Mouse (Mus musculus): ENCODE results near the gene C2cd3. TPM values are rescaled to one million over a fixed set of nuclear protein-coding genes. Genes with fewer than 3 reads are reported as not detected.

C2cd3 gene
- polyA plus RNA-seq, 1 experiment from 2014 or later: 14.3 TPM

DNA sequence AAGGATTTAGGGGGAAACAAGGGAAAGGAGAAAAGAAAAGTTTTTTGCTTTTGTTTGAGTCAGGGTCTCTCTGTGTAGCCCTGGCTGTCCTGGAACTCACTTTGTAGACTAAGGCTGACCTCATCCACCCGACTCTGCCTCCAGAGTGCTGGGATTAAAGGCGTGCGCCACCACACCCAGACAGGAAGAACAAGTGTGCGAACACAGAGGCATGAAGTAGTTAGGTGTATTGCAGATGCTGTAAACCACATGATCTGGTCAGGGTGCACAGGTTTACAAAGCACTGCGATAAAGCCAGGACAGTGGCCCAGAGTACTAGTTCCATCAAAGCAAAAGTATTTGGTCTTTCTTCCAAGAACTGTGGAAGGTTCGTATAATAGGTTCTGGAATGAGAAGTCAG, 61.3 kb downstream of the C2cd3 start:
- H3K4me3 ChIP-seq (ENCODE audit: inconsistent target): no peak overlapping the region
- H3K36me3 ChIP-seq (ENCODE audit: inconsistent target): peaks cover 13% of the 10 kb centered on the region; the same call in 1 of the 2 replicates
- no peaks in the 10 kb centered on the region for H3K79me2 ChIP-seq (ENCODE audit: inconsistent target)
- 99% methylated on average over 6 of the region's 6 CpGs for WGBS (ENCODE audit: missing documents)
- H3K27ac ChIP-seq: no peak overlapping the region

DNA sequence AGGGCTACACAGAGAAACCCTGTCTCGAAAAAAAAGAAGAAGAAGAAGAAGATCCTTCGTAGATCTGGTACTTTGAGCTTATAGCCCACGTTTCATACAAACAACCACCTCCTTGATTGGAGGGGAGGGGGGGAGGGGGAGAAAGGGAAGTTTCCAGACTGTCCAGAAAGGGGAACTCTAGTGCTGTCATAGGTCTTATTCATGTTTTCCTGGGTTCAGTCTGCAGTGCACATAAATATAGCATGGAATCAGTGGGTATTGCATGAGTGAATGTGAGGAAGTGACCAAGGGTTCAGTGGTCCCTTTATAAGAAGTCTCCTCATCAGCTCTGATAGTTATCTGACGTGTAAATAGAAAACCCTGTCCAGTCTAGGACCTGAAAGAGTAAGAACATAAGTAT, 71.7 kb downstream of the C2cd3 start:
- no peak overlapping the region for H3K4me3 ChIP-seq (ENCODE audit: inconsistent target)
- WGBS (ENCODE audit: missing documents): 13% methylated on average over 3 of the region's 4 CpGs
- no peaks in the 10 kb centered on the region for H3K79me2 ChIP-seq (ENCODE audit: inconsistent target)
- peak overlapping the region; percentile 41 for H3K27ac ChIP-seq
- H3K36me3 ChIP-seq (ENCODE audit: inconsistent target): no peaks in the 10 kb centered on the region; the same call in 1 of the 2 replicates

DNA sequence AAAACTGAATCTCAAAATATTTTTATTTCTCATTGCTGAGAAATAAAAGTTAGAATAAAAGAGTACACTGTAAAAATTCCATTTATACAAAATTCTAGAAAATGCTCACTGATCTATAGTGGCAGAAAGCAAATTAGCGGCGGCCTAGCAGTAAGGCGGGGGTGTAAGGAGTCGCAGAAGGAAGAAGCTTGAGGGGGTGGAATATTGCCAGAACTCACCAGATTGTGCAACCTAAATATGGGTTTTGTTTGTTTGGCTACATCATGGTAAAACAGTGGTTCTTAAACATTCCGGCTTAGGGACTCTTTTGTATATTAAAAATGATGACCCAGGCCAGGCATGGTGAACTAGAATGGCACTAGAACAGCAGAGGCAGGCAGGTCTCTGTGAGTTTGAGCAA, 74.2 kb downstream of the C2cd3 start:
- 90% methylated on average over 5 of the region's 5 CpGs for WGBS (ENCODE audit: missing documents)
- peaks cover 6% of the 10 kb centered on the region; the same call in 1 of the 2 replicates for H3K36me3 ChIP-seq (ENCODE audit: inconsistent target)
- H3K4me3 ChIP-seq (ENCODE audit: inconsistent target): no peak overlapping the region
- no peak overlapping the region for H3K27ac ChIP-seq
- no peaks in the 10 kb centered on the region for H3K79me2 ChIP-seq (ENCODE audit: inconsistent target)

DNA sequence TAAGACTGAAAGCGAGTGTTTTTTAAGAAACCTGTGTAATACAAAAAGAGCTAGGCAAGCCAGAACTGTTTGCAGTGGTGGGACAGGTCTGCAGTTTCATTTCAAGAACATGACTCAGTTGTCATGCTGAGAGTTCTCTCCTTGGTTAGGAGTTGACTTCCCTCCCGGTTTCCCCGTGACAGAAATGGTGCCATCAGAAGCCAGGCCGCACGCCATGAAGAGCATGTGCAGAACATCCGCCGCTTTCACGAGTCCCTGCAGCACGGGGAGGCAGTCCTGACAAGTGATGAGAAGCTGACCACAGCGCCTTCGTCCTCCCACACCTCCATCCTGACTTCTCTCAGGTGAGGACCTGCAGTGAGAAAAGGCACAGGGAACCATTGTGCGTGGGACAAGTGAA, 76.5 kb downstream of the C2cd3 start:
- Histone ChIP-seq H3K27ac (no peak overlapping the region), H3K4me3 (ENCODE audit: inconsistent target) (no peak overlapping the region), H3K36me3 (ENCODE audit: inconsistent target) (peaks cover 19% of the 10 kb centered on the region), H3K79me2 (ENCODE audit: inconsistent target) (no peaks in the 10 kb centered on the region)
- 91% methylated on average over 11 of the region's 12 CpGs for WGBS (ENCODE audit: missing documents)

DNA sequence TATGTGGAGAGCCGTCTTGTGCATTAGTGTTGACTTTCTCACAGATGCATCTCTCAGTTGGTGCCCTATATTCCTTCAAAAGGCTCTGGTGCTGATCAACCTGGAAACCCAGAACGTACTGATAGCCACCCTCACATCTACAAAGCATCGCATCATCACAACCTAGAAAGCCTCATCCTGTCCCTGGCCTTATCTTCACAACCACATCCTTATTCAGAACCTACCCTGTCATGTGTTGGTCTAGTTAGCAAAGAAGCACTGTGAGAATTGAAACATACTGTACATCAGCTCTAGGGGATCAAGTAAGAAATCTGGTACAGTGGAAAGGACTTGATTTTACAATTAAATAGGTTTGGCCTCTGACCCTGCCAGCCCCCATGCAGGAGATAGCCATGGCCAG, 77.0 kb downstream of the C2cd3 start:
- H3K4me3 ChIP-seq (ENCODE audit: inconsistent target): no peak overlapping the region
- 98% methylated on average over 3 of the region's 3 CpGs for WGBS (ENCODE audit: missing documents)
- no peak overlapping the region for H3K27ac ChIP-seq
- no peaks in the 10 kb centered on the region for H3K79me2 ChIP-seq (ENCODE audit: inconsistent target)
- H3K36me3 ChIP-seq (ENCODE audit: inconsistent target): peaks cover 20% of the 10 kb centered on the region

DNA sequence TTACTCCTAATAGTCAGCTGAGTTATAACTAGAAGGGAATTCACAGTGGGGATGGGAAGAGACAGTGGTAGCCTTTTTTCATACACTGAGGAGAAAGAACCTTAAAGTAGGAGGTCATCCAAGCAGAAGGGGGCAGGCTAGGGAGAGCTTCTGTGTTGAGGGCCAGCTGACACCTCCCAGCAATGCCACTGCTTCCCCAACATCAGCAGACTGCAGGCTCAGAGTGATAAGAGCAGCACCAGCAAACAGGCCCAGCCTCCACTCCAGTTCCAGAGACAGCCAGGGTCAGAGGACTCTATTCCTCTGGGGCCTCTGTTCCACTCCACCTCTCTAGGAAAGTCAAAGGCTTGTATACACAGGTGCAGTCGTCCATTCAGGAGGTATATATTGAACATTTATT, 86.1 kb downstream of the C2cd3 start:
- H3K27ac ChIP-seq: no peak overlapping the region
- 91% methylated on average over 1 of the region's 1 CpGs for WGBS (ENCODE audit: missing documents)
- H3K36me3 ChIP-seq (ENCODE audit: inconsistent target): peaks cover 23% of the 10 kb centered on the region
- no peak overlapping the region for H3K4me3 ChIP-seq (ENCODE audit: inconsistent target)
- H3K79me2 ChIP-seq (ENCODE audit: inconsistent target): no peaks in the 10 kb centered on the region

DNA sequence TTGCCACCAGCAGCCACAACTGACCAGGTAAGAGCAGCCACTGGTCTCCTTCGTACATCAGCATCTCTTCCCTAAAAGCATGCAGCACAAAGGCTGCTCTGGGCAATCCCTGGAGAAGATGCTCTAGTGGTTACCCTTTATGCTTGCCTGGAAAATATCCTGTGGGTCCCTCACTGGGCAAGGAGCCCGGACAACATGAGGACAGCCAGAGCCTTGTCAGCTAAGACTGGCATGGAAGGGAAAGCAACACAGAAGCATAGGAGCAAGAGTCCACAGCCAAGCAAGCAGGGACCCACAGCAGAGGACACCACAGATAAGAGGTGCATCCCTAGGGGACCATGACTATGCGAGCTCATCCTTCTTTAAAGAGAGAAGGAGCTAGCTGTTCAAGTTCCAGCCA, 87.8 kb downstream of the C2cd3 start:
- Histone ChIP-seq H3K27ac (no peak overlapping the region), H3K4me3 (ENCODE audit: inconsistent target) (no peak overlapping the region), H3K79me2 (ENCODE audit: inconsistent target) (no peaks in the 10 kb centered on the region), H3K36me3 (ENCODE audit: inconsistent target) (peaks cover 14% of the 10 kb centered on the region)
- 96% methylated on average over 3 of the region's 3 CpGs for WGBS (ENCODE audit: missing documents)

DNA sequence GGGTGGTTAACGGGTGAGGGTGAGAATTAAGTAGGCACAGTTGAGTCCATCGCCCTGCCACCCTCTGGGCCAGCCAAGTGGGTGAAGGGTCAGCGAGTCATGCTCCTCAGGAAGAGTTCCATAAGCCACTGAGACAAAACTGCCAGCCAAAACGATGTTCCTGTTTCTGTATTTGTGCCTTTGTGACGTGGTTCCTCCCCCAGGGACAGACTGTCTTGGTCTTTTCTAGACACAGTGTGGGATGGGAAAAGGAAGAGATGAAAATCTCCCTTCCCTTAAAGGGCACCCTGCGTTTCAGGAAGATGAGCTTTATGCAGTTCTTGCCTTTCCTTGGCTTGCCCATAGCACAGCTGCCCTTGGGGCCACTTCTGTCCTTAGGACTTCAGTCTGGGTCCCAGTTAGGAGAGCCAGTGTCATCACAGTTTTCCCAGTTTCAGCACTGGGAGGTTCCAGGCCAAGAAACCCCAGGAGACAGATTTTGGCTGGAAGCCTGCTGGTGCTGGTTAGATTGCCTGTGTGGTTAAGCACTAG, 89.7 kb downstream of the C2cd3 start:
- Histone ChIP-seq H3K4me3 (ENCODE audit: inconsistent target) (no peak overlapping the region), H3K36me3 (ENCODE audit: inconsistent target) (no peaks in the 10 kb centered on the region)
- WGBS (ENCODE audit: missing documents): 2% methylated on average over 6 of the region's 6 CpGs

DNA sequence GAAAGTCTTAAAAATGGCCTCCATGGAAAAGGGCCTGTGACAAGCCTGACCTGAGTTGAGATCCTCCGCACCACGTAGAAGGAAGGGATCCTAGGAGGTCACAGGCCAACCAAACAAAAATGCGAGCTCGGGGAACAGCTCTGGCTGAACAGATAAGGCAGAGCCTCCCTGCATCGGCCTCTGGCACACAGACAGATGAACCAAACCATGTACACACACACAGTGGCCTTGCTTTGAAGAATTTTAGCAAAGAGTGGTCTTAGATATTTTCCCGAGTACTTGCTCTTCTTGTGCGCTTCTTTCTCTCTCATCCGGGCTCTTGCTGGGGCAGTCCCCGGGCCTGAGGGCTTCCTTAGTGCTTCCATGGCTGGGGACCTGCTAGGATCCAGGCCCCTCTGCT, 91.2 kb downstream of the C2cd3 start:
- Histone ChIP-seq H3K79me2 (ENCODE audit: inconsistent target) (no peaks in the 10 kb centered on the region), H3K36me3 (ENCODE audit: inconsistent target) (no peaks in the 10 kb centered on the region), H3K27ac (no peak overlapping the region), H3K4me3 (ENCODE audit: inconsistent target) (no peak overlapping the region)
- 97% methylated on average over 9 of the region's 9 CpGs for WGBS (ENCODE audit: missing documents)

More for the DNA sequence above, 89.7 kb downstream of the C2cd3 start:
- peak overlapping the region; percentile 60 for H3K27ac ChIP-seq
- no peaks in the 10 kb centered on the region for H3K79me2 ChIP-seq (ENCODE audit: inconsistent target)

DNA sequence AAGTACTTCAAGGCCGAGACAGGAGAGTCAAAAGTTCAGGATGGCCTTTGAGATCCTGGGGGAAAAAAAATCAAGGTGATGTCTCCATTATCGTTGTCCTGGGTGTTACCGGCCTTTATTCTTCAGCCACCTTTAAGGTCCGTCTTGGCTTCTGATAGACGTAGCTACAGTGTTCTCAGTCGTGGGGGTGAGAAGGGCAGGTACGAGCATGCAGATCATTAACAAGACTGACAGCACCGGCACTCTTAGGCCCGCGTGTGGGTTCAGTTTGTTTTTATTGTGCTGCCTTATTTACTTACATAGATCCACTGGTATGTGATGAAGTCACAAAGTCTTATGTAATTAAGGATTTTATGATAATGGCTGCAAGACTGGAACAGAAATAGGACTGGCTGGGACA, 91.7 kb downstream of the C2cd3 start:
- 95% methylated on average over 10 of the region's 10 CpGs for WGBS (ENCODE audit: missing documents)
- no peak overlapping the region for H3K4me3 ChIP-seq (ENCODE audit: inconsistent target)
- no peaks in the 10 kb centered on the region for H3K79me2 ChIP-seq (ENCODE audit: inconsistent target)
- H3K36me3 ChIP-seq (ENCODE audit: inconsistent target): no peaks in the 10 kb centered on the region
- H3K27ac ChIP-seq: no peak overlapping the region

DNA sequence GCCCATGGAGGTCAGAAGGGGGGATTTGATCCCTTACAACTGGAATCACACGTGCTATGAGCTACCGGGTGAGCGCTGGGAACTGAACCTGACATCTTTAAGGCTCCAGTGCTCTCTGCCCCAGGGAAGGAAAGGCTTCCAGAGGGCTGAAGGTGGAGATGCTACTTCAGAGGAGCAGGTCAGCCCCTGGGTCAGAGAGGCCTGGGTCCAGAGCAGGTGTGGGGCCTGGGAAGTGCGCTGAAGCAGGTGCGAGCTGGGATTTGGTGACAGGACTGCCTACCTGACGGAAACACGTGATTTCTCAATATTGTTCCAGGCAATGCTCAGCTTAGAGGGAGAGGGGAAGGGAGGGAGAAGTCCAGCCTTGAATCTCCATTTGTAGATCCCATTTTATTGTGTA, 92.2 kb downstream of the C2cd3 start:
- Histone ChIP-seq H3K36me3 (ENCODE audit: inconsistent target) (peaks cover under 1% of the 10 kb centered on the region; the same call in 1 of the 2 replicates), H3K79me2 (ENCODE audit: inconsistent target) (no peaks in the 10 kb centered on the region), H3K27ac (no peak overlapping the region), H3K4me3 (ENCODE audit: inconsistent target) (no peak overlapping the region)
- WGBS (ENCODE audit: missing documents): 96% methylated on average over 7 of the region's 7 CpGs

DNA sequence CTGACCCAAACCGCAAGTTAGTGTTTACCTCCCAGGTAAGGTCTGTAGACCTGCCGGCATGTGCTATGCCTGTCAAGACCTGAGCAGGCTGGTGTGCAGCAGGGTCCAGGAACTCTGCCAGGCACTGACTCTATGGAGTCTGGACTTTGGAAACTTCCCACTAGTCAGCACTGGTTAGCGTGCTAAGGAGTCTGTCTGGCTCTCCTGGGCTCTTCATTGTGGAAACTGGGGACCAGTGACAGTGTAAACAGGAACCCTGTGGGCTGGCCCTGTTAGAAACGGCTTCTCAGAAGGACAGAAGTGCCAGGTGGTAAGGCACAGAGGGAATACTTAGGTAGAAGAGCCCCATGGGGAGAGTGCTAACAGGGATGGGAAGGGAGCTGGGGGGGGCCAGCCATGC, 93.2 kb downstream of the C2cd3 start:
- Histone ChIP-seq H3K36me3 (ENCODE audit: inconsistent target) (peaks cover 10% of the 10 kb centered on the region; the same call in 1 of the 2 replicates), H3K79me2 (ENCODE audit: inconsistent target) (no peaks in the 10 kb centered on the region), H3K27ac (no peak overlapping the region), H3K4me3 (ENCODE audit: inconsistent target) (no peak overlapping the region)
- 74% methylated on average over 4 of the region's 4 CpGs for WGBS (ENCODE audit: missing documents)

DNA sequence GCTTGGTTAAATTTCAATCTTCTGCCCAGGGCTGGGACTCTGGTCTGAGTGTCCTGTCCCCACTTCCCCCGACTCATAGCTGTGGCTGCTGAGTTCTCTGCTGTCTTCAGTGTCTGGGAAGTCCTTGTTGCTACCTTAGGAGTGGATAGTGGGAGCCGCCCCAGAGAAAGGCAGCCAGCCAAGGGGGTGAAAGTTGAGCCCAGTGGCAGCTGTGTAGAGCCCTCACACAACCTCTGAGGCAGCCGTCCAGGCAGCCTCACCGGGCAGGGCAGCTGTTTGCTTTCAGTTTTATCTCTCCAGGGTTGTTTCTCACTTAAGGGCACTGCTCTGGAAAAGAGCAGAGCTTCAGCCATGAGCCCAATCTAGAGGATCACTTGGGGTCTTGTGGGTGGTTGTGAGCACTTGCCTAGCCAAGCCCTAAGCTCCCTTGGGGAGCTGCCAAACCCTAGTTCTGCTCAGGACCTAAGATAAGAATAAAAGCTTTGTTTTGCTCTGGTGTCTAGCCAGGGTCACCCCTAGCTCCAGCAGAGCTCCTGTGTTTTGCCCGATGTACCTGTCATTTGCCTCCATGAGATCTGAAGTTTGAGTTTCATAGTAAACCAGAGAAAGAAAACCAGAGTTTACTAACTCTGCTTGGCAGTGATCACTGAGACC, 93.8 kb downstream of the C2cd3 start:
- peaks cover 13% of the 10 kb centered on the region; the same call in 1 of the 2 replicates for H3K36me3 ChIP-seq (ENCODE audit: inconsistent target)
- WGBS (ENCODE audit: missing documents): 48% methylated on average over 5 of the region's 5 CpGs
- no peaks in the 10 kb centered on the region for H3K79me2 ChIP-seq (ENCODE audit: inconsistent target)
- no peak overlapping the region for H3K4me3 ChIP-seq (ENCODE audit: inconsistent target)
- H3K27ac ChIP-seq: no peak overlapping the region

DNA sequence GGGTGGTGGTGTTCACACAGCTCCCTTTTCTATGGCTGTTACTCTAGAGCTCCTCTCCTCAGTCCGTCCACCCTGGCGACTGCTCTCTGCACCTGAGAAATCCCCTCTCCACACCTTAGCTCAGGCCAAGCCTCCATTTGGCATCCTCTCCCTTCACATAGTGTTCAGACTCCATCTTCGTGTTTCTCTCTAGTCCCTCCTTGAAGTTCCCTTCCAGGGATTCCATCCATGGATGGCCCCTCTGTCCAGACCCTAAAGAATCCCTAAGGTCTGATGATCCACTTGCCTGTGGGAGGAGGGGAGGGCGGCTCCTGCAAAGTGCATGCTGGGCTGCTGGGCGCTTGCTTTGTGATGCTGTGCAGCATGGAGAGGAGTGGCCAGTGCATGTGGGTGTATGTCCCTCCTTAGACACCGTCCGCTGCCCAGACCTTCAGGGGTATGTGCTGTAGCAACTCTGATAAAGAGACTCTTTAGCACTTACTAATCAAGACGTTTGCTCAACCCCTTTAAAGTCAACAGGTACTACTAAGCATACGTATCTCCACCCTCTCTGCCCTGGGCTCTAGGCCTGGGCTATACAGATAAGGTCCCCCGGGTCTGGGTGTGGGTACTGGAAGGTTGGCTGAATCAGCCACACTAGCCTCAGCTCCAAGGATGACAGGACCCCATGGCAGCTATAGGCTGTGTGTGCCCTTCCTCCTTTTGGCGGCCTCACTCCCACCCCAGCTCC, 94.9 kb downstream of the C2cd3 start:
- Histone ChIP-seq H3K36me3 (ENCODE audit: inconsistent target) (peaks cover 13% of the 10 kb centered on the region; the same call in 1 of the 2 replicates), H3K27ac (no peak overlapping the region), H3K4me3 (ENCODE audit: inconsistent target) (no peak overlapping the region), H3K79me2 (ENCODE audit: inconsistent target) (no peaks in the 10 kb centered on the region)
- WGBS (ENCODE audit: missing documents): 93% methylated on average over 10 of the region's 11 CpGs

DNA sequence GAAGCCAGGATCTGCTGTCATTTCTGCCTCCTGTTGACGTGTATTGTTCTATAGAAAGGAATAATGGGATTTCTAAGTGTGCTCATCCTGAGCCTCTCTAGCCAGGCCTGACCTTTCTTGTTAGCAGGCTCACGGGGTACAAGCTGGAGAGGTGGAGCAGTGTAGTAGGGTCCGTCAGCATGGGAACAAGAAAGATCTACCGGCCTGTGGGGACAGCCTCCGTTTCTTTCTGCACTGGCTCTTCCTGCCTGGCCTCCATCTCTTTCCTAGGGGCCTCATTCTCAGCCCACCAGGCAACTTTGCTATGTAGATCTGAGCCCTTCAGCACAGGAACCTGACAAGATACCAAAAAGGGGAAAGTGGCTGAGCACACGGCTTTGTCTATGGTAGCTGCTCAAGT, 96.7 kb downstream of the C2cd3 start:
- WGBS (ENCODE audit: missing documents): 93% methylated on average over 6 of the region's 6 CpGs
- no peak overlapping the region for H3K27ac ChIP-seq

More for the DNA sequence above, 96.7 kb downstream of the C2cd3 start:
- H3K4me3 ChIP-seq (ENCODE audit: inconsistent target): no peak overlapping the region
- no peaks in the 10 kb centered on the region for H3K79me2 ChIP-seq (ENCODE audit: inconsistent target)
- peaks cover 13% of the 10 kb centered on the region; the same call in 1 of the 2 replicates for H3K36me3 ChIP-seq (ENCODE audit: inconsistent target)

All from macrophage (primary cell).